Mouse (Mus musculus): ENCODE results near the gene Apex1. TPM values are rescaled to one million over a fixed set of nuclear protein-coding genes. Genes with fewer than 3 reads are reported as not detected.
"Not testable (repeated sequence)": the region's sequence is repeated elsewhere in the genome, so short reads cannot be mapped to it uniquely, and the experiment has no call there.

Gene Apex1
- total RNA-seq, 2 experiments from 2014 or later: 62.8 to 65.7 TPM

DNA sequence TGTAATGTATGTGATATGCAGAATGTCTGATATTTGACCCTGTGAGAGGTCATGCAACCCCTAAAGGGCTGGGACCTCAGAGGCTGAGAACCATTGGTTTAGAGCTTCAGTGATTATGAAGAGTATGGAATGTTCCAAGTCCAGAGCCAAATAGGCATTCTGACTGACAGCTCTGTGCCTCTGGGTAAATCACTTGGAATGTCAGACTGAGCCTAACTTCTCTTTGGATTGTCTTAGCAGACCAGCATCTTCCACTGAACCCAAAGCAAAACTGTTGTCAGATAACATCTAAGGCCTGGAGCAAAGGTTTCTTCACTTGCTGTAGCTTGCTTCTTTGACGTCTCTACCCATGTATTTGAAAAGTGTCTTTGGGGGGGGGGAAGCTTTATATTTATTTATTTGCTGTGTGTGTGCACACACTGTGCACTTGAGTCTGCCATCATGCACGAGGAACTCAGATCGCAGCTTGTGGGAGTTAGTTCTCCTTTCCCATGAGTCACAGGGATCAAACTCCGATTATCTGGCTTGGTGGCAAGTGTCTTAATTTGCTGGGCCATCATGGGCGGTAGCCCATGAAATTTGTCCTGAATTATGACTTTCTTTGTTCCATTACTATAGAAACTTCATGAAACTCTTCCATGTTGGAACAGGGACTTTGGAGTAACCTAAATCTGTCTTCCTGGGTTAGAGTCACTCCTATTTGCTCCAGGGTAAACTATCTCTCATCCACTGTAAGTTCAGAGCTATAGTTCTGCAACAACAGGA, 43.6 kb downstream of the Apex1 start:
- no peak for DNase-seq (ENCODE audit: low spot score in 2 of 2)

- DNase-seq (ENCODE audit: low spot score in 2 of 2): no peak
These were observed 44.3 kb downstream of the Apex1 start for GRCm38 (mm10) chr14:50969041-50969440.

- peak; percentile 16 to 67 for DNase-seq (ENCODE audit: low spot score in 2 of 2)
These were observed 45.1 kb downstream of the Apex1 start for GRCm38 (mm10) chr14:50969558-50970544.

DNA sequence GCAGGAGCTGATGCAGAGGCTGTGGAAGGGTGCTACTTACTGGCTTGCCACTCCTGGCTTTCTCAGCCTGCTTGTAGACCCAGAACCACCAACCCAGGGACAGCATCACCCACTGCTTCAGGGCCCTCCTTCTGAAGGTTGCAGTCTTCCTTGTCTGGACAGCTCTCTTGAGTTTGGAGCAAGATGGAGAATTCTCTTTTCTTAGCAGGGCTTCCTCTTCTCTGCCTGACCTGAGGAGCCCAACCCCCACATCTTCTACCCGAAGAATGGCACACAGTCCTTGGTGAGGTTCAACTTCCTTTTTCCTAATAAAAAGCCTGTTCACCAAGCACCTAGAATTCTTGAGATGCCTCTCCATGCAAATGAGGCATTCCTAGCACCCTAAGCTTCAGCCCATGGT, 46.1 kb downstream of the Apex1 start:
- no peak for DNase-seq (ENCODE audit: low spot score in 2 of 2)

DNA sequence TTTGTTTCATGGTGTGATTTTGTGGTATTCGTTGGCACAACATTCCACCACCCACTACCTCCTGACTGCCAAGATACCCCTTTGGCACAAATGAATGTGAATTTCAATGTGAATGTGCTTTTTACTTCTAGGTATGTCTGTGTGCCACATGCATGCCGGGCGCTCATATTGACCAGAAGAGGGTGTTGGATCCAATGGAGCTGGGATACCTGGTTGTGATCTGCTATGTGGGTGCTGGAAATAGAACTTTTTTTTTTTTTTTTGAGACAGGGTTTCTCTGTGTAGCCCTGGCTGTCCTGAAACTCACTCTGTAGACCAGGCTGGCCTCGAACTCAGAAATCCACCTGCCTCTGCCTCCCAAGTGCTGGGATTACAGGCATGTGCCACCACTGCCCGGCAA, 48.3 kb downstream of the Apex1 start:
- not testable (repeated sequence) for DNase-seq (ENCODE audit: low spot score in 2 of 2)

DNA sequence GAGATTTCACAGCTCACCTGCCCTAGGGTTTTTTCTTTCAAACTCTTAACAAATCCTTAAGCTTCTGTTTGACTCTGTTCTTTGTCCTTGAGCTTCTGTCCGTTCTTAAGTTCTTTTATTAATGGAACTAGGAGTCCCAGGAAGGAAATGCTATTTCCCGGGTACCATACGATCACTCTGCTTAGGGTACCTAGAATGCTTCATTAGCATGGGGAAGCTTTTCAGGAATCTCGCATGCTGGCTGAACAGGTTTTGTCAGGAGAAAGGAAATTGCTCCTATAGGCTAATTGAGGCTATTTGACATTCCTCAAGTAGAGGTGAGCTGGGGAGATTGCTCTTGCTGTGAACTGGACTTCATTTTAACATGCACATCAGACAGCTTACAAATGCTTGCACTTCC, 48.9 kb downstream of the Apex1 start:
- no peak for DNase-seq (ENCODE audit: low spot score in 2 of 2)

DNA sequence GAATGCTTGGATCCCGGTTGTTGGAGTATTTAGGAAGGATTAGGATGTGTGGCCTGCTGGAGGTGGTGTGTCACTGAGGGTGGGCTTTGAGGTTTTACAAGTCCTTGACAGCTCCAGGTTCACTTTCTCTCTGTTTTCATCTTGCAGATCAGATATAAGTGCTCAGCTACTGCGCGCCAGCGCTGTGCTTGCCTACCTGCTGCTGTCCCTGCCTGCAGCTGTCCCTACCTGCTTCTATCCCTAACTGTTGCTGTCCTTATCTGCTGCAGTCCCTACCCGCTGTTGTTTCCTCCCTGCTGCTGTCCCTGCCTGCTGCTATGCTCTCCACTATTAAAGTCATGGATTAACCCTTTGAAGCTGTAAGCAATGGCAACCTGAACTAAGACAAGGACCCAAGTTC, 50.2 kb downstream of the Apex1 start:
- no peak for DNase-seq (ENCODE audit: low spot score in 2 of 2)

- DNase-seq (ENCODE audit: low spot score in 2 of 2): peak in 1 of 2 experiments; percentile 16
These were observed 51.9 kb downstream of the Apex1 start for GRCm38 (mm10) chr14:50976674-50977073.

Other genes with a start within 250 kb of the Apex1 start
- gene Olfr747, start 231.8 kb upstream of the Apex1 start, total RNA-seq (2021): not detected
- gene Olfr748, start 217.6 kb upstream of the Apex1 start, total RNA-seq (2021): not detected
- gene Olfr749, start 179.9 kb upstream of the Apex1 start, total RNA-seq (2021): not detected
- 10 to 100 TPM; 58.9 to 62.2 TPM for gene Ttc5, start 139.4 kb upstream of the Apex1 start, total RNA-seq (2021)
- not detected for gene Ccnb1ip1, start 117.2 kb upstream of the Apex1 start, total RNA-seq (2021)
- 10 to 100 TPM; 22.1 to 28.9 TPM for gene Parp2, start 117.1 kb upstream of the Apex1 start, total RNA-seq (2021)
- 1 to 10 TPM; 2.9 to 3.6 TPM for gene Tep1, start 54.4 kb upstream of the Apex1 start, total RNA-seq (2021)
- 1 to 10 TPM; 3.7 to 5.9 TPM for gene Klhl33, start 27.5 kb upstream of the Apex1 start, total RNA-seq (2021)
- gene Osgep, start 75 bp upstream of the Apex1 start, total RNA-seq (2021): 10 to 100 TPM; 34.9 to 39.0 TPM
- gene Pip4p1, start 5.9 kb downstream of the Apex1 start, total RNA-seq (2021): 10 to 100 TPM; 86.4 to 96.1 TPM
- 10 to 100 TPM; 13.1 to 18.3 TPM for gene Pnp, start 6.1 kb downstream of the Apex1 start, total RNA-seq (2021)
- gene Gm49342, start 19.5 kb downstream of the Apex1 start, total RNA-seq (2021): 1 to 10 TPM; 6.2 to 9.3 TPM
- 1 to 10 TPM in 1 of 2 experiments, under 1 TPM in 1; 0.94 to 1.3 TPM for gene Pnp2, start 31.0 kb downstream of the Apex1 start, total RNA-seq (2021)
- gene Rnase10, start 82.8 kb downstream of the Apex1 start, total RNA-seq (2021): not detected
- gene Rnase9, start 116.9 kb downstream of the Apex1 start, total RNA-seq (2021): not detected
- gene Rnase11, start 125.2 kb downstream of the Apex1 start, total RNA-seq (2021): not detected
- gene Rnase12, start 132.7 kb downstream of the Apex1 start, total RNA-seq (2021): not detected
- not detected for gene Olfr750, start 149.5 kb downstream of the Apex1 start, total RNA-seq (2021)
- gene Rnase4, start 166.1 kb downstream of the Apex1 start, total RNA-seq (2021): 10 to 100 TPM; 15.1 to 16.7 TPM
- gene Ang, start 166.2 kb downstream of the Apex1 start, total RNA-seq (2021): 1 to 10 TPM; 3.3 to 5.5 TPM
- gene Eddm3b, start 189.5 kb downstream of the Apex1 start, total RNA-seq (2021): not detected
- under 1 TPM; 0.30 to 0.66 TPM for gene Rnase6, start 198.9 kb downstream of the Apex1 start, total RNA-seq (2021)
- gene Rnase1, start 221.8 kb downstream of the Apex1 start, total RNA-seq (2021): 1 to 10 TPM; 2.4 to 3.7 TPM
- under 1 TPM in 1 of 2 experiments, not detected in 1; 0.46 TPM for gene Rnase2b, start 237.3 kb downstream of the Apex1 start, total RNA-seq (2021)